Mouse (Mus musculus): ENCODE data around the gene Gm21409.
"Not testable (repeated sequence)": the region's sequence is repeated elsewhere in the genome, so short reads cannot be mapped to it uniquely, and the experiment has no call there.

Gm21409 gene

DNA sequence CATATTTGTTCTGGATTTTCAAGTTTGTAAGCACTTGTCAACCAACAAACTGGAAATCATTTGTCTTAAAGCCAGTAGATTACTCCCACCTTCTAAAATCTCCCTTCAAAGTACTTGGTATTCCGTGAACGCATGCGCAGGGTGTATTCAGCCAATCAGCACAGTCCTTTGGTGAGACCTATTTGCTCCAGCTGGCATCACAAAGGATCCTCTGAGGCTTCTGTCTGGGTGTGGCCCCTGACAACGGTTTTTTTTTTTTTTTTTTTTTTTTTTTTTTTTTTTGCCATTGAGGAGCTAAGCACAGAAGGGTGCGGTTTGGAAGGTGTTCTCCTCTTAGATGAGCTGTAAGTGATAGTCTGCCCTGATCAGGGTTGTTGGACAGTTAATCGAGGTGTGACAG, at the start of gene Gm21409:
Gene Gm21409, plus strand, starts transcription at position 301 of the 400 bp plus-strand sequence.
- not testable (repeated sequence) for DNase-seq
